Mouse (Mus musculus) erythroblast, embryonic 14.5 days (primary cell): ENCODE data around the gene Nufip2.
A peak's percentile ranks its signal among the peaks of the same experiment; 100 is the strongest.

Experiments used
- GATA1 ChIP-seq: IDR thresholded peaks from 2 replicates; pipeline ENCODE4 v1.6.1; 2012; ENCODE audit warnings: low read length, inconsistent platforms, mixed read lengths
- TAL1 ChIP-seq: IDR thresholded peaks from 3 replicates; pipeline ENCODE4 v1.6.1; 2012; ENCODE audit warnings: low read length, inconsistent platforms, mixed read lengths

- TF ChIP-seq GATA1 (peak; percentile 38; the same call in 1 of the 2 replicates), TAL1 (peak; percentile 35; the same call in 1 of the 3 replicates)
Measured at GRCm38 (mm10) chr11:77766351-77767001, 80.5 kb downstream of the Nufip2 start.
